Mouse (Mus musculus) embryo, embryonic 9.5 days (tissue): Measurements from ENCODE around the gene Elmod3.

Experiments
- DNase-seq: peaks from one replicate; pipeline ENCODE4 v3.0.0-alpha.2; 2017; ENCODE audit errors: extremely low spot score

Elmod3 gene

GRCm38 (mm10) chr6:72615151-72615550, 16.9 kb upstream of the Elmod3 start:
- no peak for DNase-seq

- DNase-seq: no peak
Measured at GRCm38 (mm10) chr6:72610261-72610660, 12.0 kb upstream of the Elmod3 start.

- no peak for DNase-seq
Measured at GRCm38 (mm10) chr6:72608662-72609184, 10.5 kb upstream of the Elmod3 start.

- no peak for DNase-seq
Measured at GRCm38 (mm10) chr6:72607676-72608075, 9.5 kb upstream of the Elmod3 start.

- DNase-seq: no peak
Measured at GRCm38 (mm10) chr6:72607060-72607459, 8.8 kb upstream of the Elmod3 start.

- no peak for DNase-seq
Measured at GRCm38 (mm10) chr6:72604066-72604465, 5.9 kb upstream of the Elmod3 start.

- DNase-seq: peak; percentile 75
Measured at GRCm38 (mm10) chr6:72601732-72602131, 3.5 kb upstream of the Elmod3 start.

GRCm38 (mm10) chr6:72600771-72601170, 2.6 kb upstream of the Elmod3 start:
- no peak for DNase-seq

- DNase-seq: no peak
Measured at GRCm38 (mm10) chr6:72600216-72600615, 2.0 kb upstream of the Elmod3 start.

GRCm38 (mm10) chr6:72598791-72599557, 761 bp upstream of the Elmod3 start:
- no peak for DNase-seq

GRCm38 (mm10) chr6:72597083-72597874, 934 bp downstream of the Elmod3 start:
- DNase-seq: peak; percentile 4

GRCm38 (mm10) chr6:72593914-72594313, 4.3 kb downstream of the Elmod3 start:
- no peak for DNase-seq

- no peak for DNase-seq
Measured at GRCm38 (mm10) chr6:72593011-72593803, 5.0 kb downstream of the Elmod3 start.

- no peak for DNase-seq
Measured at GRCm38 (mm10) chr6:72590111-72590510, 8.1 kb downstream of the Elmod3 start.

- DNase-seq: no peak
Measured at GRCm38 (mm10) chr6:72588307-72588706, 9.9 kb downstream of the Elmod3 start.

- DNase-seq: no peak
Measured at GRCm38 (mm10) chr6:72586701-72587100, 11.5 kb downstream of the Elmod3 start.

GRCm38 (mm10) chr6:72584154-72584553, 14.1 kb downstream of the Elmod3 start:
- DNase-seq: no peak

- no peak for DNase-seq
Measured at GRCm38 (mm10) chr6:72583211-72583839, 14.9 kb downstream of the Elmod3 start.

GRCm38 (mm10) chr6:72581625-72582382, 16.4 kb downstream of the Elmod3 start:
- DNase-seq: no peak

- no peak for DNase-seq
Measured at GRCm38 (mm10) chr6:72576041-72576440, 22.2 kb downstream of the Elmod3 start.

- DNase-seq: no peak
Measured at GRCm38 (mm10) chr6:72571826-72572225, 26.4 kb downstream of the Elmod3 start.
